Mouse (Mus musculus) forebrain, embryonic 12.5 days (tissue): ENCODE results near the gene Mrpl53. TPM values are rescaled to one million over a fixed set of nuclear protein-coding genes. Genes with fewer than 3 reads are reported as not detected.

Experiments used
- ATAC-seq: fragments of 200-750 bp; cut with Nextera tagmentation; 2 replicates; pipeline ENCODE4 v1.8.0; 2017; ENCODE audit warnings: moderate TSS enrichment; ENCODE audit not compliant: low FRiP score
- H3K27ac ChIP-seq: fragments of 300-500 bp; sonication (generic); 2 replicates; pipeline ENCODE4 v1.5.1; 2016; ENCODE audit warnings: mild to moderate bottlenecking
- H3K27me3 ChIP-seq: fragments of 300-500 bp; sonication (generic); 2 replicates; pipeline ENCODE4 v1.6.1; 2016; ENCODE audit warnings: mild to moderate bottlenecking
- H3K36me3 ChIP-seq: fragments of 300-500 bp; sonication (generic); replicated peaks from 2 replicates; pipeline ENCODE4 v1.6.1; 2016; ENCODE audit warnings: mild to moderate bottlenecking
- H3K4me1 ChIP-seq: fragments of 300-500 bp; sonication (generic); 2 replicates; pipeline ENCODE4 v1.6.1; 2016
- H3K4me2 ChIP-seq: fragments of 300-500 bp; sonication (generic); 2 replicates; pipeline ENCODE4 v1.6.1; 2016; ENCODE audit warnings: mild to moderate bottlenecking, moderate library complexity
- H3K4me3 ChIP-seq: fragments of 300-500 bp; sonication (generic); replicated peaks from 2 replicates; pipeline ENCODE4 v1.5.1; 2016; ENCODE audit warnings: mild to moderate bottlenecking
- H3K9ac ChIP-seq: fragments of 300-500 bp; sonication (generic); 2 replicates; pipeline ENCODE4 v1.6.1; 2016; ENCODE audit warnings: mild to moderate bottlenecking
- H3K9me3 ChIP-seq: fragments of 300-500 bp; sonication (generic); 2 replicates; pipeline ENCODE4 v1.6.1; 2016
- WGBS: fragments of 180-500 bp; shearing (Covaris S2); methylation state at CpG from one replicate; pipeline ENCODE4 v1.1.7; 2016; 5-methylcytosine and 5-hydroxymethylcytosine counted together
- polyA plus RNA-seq: library from polyadenylated mRNA; unstranded; fragments of >200 nt; fragmentation: Nextera tagmentation; extraction: Ambion mirVana; gene quantifications from 2 replicates; pipeline ENCODE4 v1.2.1, GENCODE M21; 2016

The Mrpl53 gene
- polyA plus RNA-seq, 1 experiment from 2014 or later, result 117 TPM

- Histone ChIP-seq H3K4me1 (peaks cover 57% of the 10 kb centered on the region), H3K4me3 (no peak overlapping the region), H3K9me3 (no peaks in the 10 kb centered on the region), H3K9ac (no peak overlapping the region), H3K27ac (peak overlapping the region; percentile 31; the same call in 1 of the 2 replicates), H3K4me2 (no peak overlapping the region), H3K36me3 (peaks cover 35% of the 10 kb centered on the region), H3K27me3 (no peaks in the 10 kb centered on the region)
- ATAC-seq, result no peak
- 89% methylated on average over 11 of the region's 11 CpGs for WGBS
Observed at GRCm38 (mm10) chr6:83118369-83118768, 9.5 kb downstream of the Mrpl53 start.

GRCm38 (mm10) chr6:83118825-83119733, 10.2 kb downstream of the Mrpl53 start:
- H3K4me1 ChIP-seq, result peaks cover 64% of the 10 kb centered on the region
- H3K27ac ChIP-seq, result 0 out of 2 replicates have a peak overlapping the region, but pooled peaks have one; percentile 46
- 90% methylated on average over 14 of the region's 14 CpGs for whole genome bisulfite sequencing
- no peak overlapping the region for H3K4me2 ChIP-seq
- H3K9ac ChIP-seq, result 0 out of 2 replicates have a peak overlapping the region, but pooled peaks have one; percentile 86
- no peaks in the 10 kb centered on the region for H3K9me3 ChIP-seq
- H3K4me3 ChIP-seq, result no peak overlapping the region; the same call in 1 of the 2 replicates
- no peak for ATAC-seq
- no peaks in the 10 kb centered on the region for H3K27me3 ChIP-seq
- H3K36me3 ChIP-seq, result peaks cover 39% of the 10 kb centered on the region

- H3K27ac ChIP-seq, result no peak overlapping the region
- no peaks in the 10 kb centered on the region for H3K27me3 ChIP-seq
- H3K9ac ChIP-seq, result peak overlapping the region; percentile 86; the same call in 1 of the 2 replicates
- peaks cover 39% of the 10 kb centered on the region for H3K36me3 ChIP-seq
- H3K4me3 ChIP-seq, result peak overlapping the region; percentile 79
- no peaks in the 10 kb centered on the region for H3K9me3 ChIP-seq
- peaks cover 65% of the 10 kb centered on the region for H3K4me1 ChIP-seq
- 85% methylated on average over 7 of the region's 7 CpGs for WGBS
- no peak for ATAC-seq
- H3K4me2 ChIP-seq, result peak overlapping the region; percentile 94
Observed at GRCm38 (mm10) chr6:83119734-83120051, 10.9 kb downstream of the Mrpl53 start.

GRCm38 (mm10) chr6:83120930-83121862, 12.4 kb downstream of the Mrpl53 start, which contains the start of gene Wbp1:
Gene Wbp1, minus strand, starts transcription at chr6:83121559.
- Histone ChIP-seq H3K27ac (peak within 1 kb of the TSS; percentile 99), H3K4me3 (peak within 1 kb of the TSS; percentile 79), H3K36me3 (peaks cover 39% of the 10 kb centered on the region), H3K4me1 (peaks cover 60% of the 10 kb centered on the region), H3K9me3 (no peaks in the 10 kb centered on the region), H3K9ac (peak within 1 kb of the TSS; percentile 88), H3K4me2 (peak within 1 kb of the TSS; percentile 94), H3K27me3 (no peaks in the 10 kb centered on the region)
- under 1% methylated on average over 35 of the region's 38 CpGs for WGBS
- ATAC-seq, result peak; percentile 94

- WGBS, result 2% methylated on average over 38 of the region's 52 CpGs
- ATAC-seq, result no peak; the same call in 1 of the 2 replicates
- Histone ChIP-seq H3K36me3 (peaks cover 38% of the 10 kb centered on the region), H3K9ac (peak overlapping the region; percentile 88), H3K9me3 (no peaks in the 10 kb centered on the region), H3K4me1 (peaks cover 52% of the 10 kb centered on the region), H3K4me2 (peak overlapping the region; percentile 94), H3K27ac (peak overlapping the region; percentile 99), H3K4me3 (peak overlapping the region; percentile 79), H3K27me3 (no peaks in the 10 kb centered on the region)
Observed at GRCm38 (mm10) chr6:83121863-83122710, 13.2 kb downstream of the Mrpl53 start.

- WGBS, result 84% methylated on average over 5 of the region's 5 CpGs
- Histone ChIP-seq H3K36me3 (peaks cover 29% of the 10 kb centered on the region), H3K9me3 (no peaks in the 10 kb centered on the region), H3K27me3 (no peaks in the 10 kb centered on the region), H3K9ac (peak overlapping the region; percentile 88), H3K4me1 (peaks cover 46% of the 10 kb centered on the region), H3K4me2 (peak overlapping the region; percentile 94), H3K27ac (peak overlapping the region; percentile 99), H3K4me3 (peak overlapping the region; percentile 79)
- ATAC-seq, result no peak
Observed at GRCm38 (mm10) chr6:83122961-83123360, 14.1 kb downstream of the Mrpl53 start.

GRCm38 (mm10) chr6:83124851-83125312, 16.0 kb downstream of the Mrpl53 start:
- Histone ChIP-seq H3K4me1 (peaks cover 36% of the 10 kb centered on the region), H3K9me3 (no peaks in the 10 kb centered on the region), H3K9ac (peak overlapping the region; percentile 74), H3K27ac (peak overlapping the region; percentile 71), H3K4me3 (peak overlapping the region; percentile 66), H3K36me3 (peaks cover 10% of the 10 kb centered on the region; the same call in 1 of the 2 replicates), H3K4me2 (peak overlapping the region; percentile 90), H3K27me3 (no peaks in the 10 kb centered on the region)
- WGBS, result 1% methylated on average over 30 of the region's 30 CpGs
- ATAC-seq, result peak; percentile 1; the same call in 1 of the 2 replicates

GRCm38 (mm10) chr6:83125331-83125730, 16.5 kb downstream of the Mrpl53 start, which contains the start of gene Ino80b:
Gene Ino80b, minus strand, starts transcription at chr6:83125431.
- WGBS, result 20% methylated on average over 5 of the region's 5 CpGs
- Histone ChIP-seq H3K9ac (peak within 1 kb of the TSS; percentile 74), H3K27ac (peak within 1 kb of the TSS; percentile 71), H3K36me3 (peaks cover 10% of the 10 kb centered on the region; the same call in 1 of the 2 replicates), H3K27me3 (no peaks in the 10 kb centered on the region), H3K4me2 (peak within 1 kb of the TSS; percentile 90), H3K9me3 (no peaks in the 10 kb centered on the region), H3K4me1 (peaks cover 32% of the 10 kb centered on the region), H3K4me3 (peak within 1 kb of the TSS; percentile 66)
- ATAC-seq, result no peak

GRCm38 (mm10) chr6:83127419-83127818, 18.6 kb downstream of the Mrpl53 start:
- Histone ChIP-seq H3K27ac (no peak overlapping the region), H3K9ac (no peak overlapping the region), H3K4me1 (peaks cover 24% of the 10 kb centered on the region), H3K4me3 (no peak overlapping the region), H3K4me2 (no peak overlapping the region), H3K9me3 (no peaks in the 10 kb centered on the region), H3K36me3 (peaks cover 10% of the 10 kb centered on the region; the same call in 1 of the 2 replicates), H3K27me3 (no peaks in the 10 kb centered on the region)
- no peak for ATAC-seq
- 98% methylated on average over 5 of the region's 5 CpGs for WGBS

GRCm38 (mm10) chr6:83131469-83132034, 22.7 kb downstream of the Mrpl53 start:
- no peak for ATAC-seq
- no peak overlapping the region for H3K9ac ChIP-seq
- WGBS, result 84% methylated on average over 6 of the region's 6 CpGs

More at GRCm38 (mm10) chr6:83131469-83132034, 22.7 kb downstream of the Mrpl53 start:
- Histone ChIP-seq H3K9me3 (no peaks in the 10 kb centered on the region), H3K27me3 (peaks cover 22% of the 10 kb centered on the region), H3K4me1 (peaks cover 11% of the 10 kb centered on the region), H3K4me2 (no peak overlapping the region), H3K4me3 (no peak overlapping the region), H3K36me3 (no peaks in the 10 kb centered on the region), H3K27ac (no peak overlapping the region)
